Mouse (Mus musculus) embryonic facial prominence, embryonic 15.5 days (tissue): Measurements from ENCODE around the gene Rora. TPM values are rescaled to one million over a fixed set of nuclear protein-coding genes. Genes with fewer than 3 reads are reported as not detected.

Source experiments
- ATAC-seq: fragments of 200-750 bp; cut with Nextera tagmentation; 2 replicates; pipeline ENCODE4 v1.8.0; 2017; ENCODE audit warnings: low read depth, moderate TSS enrichment; ENCODE audit not compliant: insufficient number of reproducible peaks, low FRiP score, low TSS enrichment
- H3K27ac ChIP-seq: fragments of 300-500 bp; sonication (generic); replicated peaks from 2 replicates; pipeline ENCODE4 v1.5.1; 2015; ENCODE audit warnings: mild to moderate bottlenecking, inconsistent platforms
- H3K27me3 ChIP-seq: fragments of 300-500 bp; sonication (generic); 2 replicates; pipeline ENCODE4 v1.6.1; 2015; ENCODE audit warnings: inconsistent platforms
- H3K36me3 ChIP-seq: fragments of 300-500 bp; sonication (generic); 2 replicates; pipeline ENCODE4 v1.6.1; 2015; ENCODE audit warnings: mild to moderate bottlenecking, inconsistent platforms
- H3K4me1 ChIP-seq: fragments of 300-500 bp; sonication (generic); 2 replicates; pipeline ENCODE4 v1.6.1; 2015; ENCODE audit warnings: inconsistent platforms
- H3K4me2 ChIP-seq: fragments of 300-500 bp; sonication (generic); replicated peaks from 2 replicates; pipeline ENCODE4 v1.6.1; 2015; ENCODE audit warnings: mild to moderate bottlenecking, inconsistent platforms
- H3K4me3 ChIP-seq: fragments of 300-500 bp; sonication (generic); replicated peaks from 2 replicates; pipeline ENCODE4 v1.5.1; 2015; ENCODE audit warnings: mild to moderate bottlenecking, inconsistent platforms
- H3K9ac ChIP-seq: fragments of 300-500 bp; sonication (generic); 2 replicates; pipeline ENCODE4 v1.6.1; 2015; ENCODE audit warnings: inconsistent platforms
- H3K9me3 ChIP-seq: fragments of 300-500 bp; sonication (generic); replicated peaks from 2 replicates; pipeline ENCODE4 v1.6.1; 2016; ENCODE audit warnings: inconsistent platforms
- WGBS: fragments of 180-500 bp; shearing (Covaris S2); methylation state at CpG from one replicate; pipeline ENCODE4 v1.1.7; 2015; 5-methylcytosine and 5-hydroxymethylcytosine counted together
- polyA plus RNA-seq: library from polyadenylated mRNA; unstranded; fragments of >200 nt; fragmentation: Nextera tagmentation; extraction: Ambion mirVana; gene quantifications from 2 replicates; pipeline ENCODE4 v1.2.1, GENCODE M21; 2015

The Rora gene
- polyA plus RNA-seq, 1 experiment from 2014 or later: 27.3 TPM

GRCm38 (mm10) chr9:69303962-69304361 is 650.4 kb downstream of the Rora start:
- H3K27me3 ChIP-seq: no peaks in the 10 kb centered on the region
- no peak overlapping the region for H3K4me3 ChIP-seq
- no peaks in the 10 kb centered on the region for H3K9me3 ChIP-seq
- H3K4me2 ChIP-seq: no peak overlapping the region
- 89% methylated on average over 4 of the region's 4 CpGs for WGBS
- no peak overlapping the region for H3K9ac ChIP-seq
- no peak for ATAC-seq
- H3K27ac ChIP-seq: no peak overlapping the region
- peaks cover 43% of the 10 kb centered on the region for H3K4me1 ChIP-seq
- no peaks in the 10 kb centered on the region for H3K36me3 ChIP-seq

GRCm38 (mm10) chr9:69304492-69304891 is 650.9 kb downstream of the Rora start:
- Histone ChIP-seq H3K36me3 (no peaks in the 10 kb centered on the region), H3K4me3 (no peak overlapping the region), H3K9ac (no peak overlapping the region), H3K9me3 (no peaks in the 10 kb centered on the region), H3K4me2 (no peak overlapping the region), H3K4me1 (peaks cover 43% of the 10 kb centered on the region), H3K27ac (no peak overlapping the region), H3K27me3 (no peaks in the 10 kb centered on the region)
- 44% methylated on average over 10 of the region's 10 CpGs for WGBS
- no peak for ATAC-seq

GRCm38 (mm10) chr9:69304991-69305390 is 651.4 kb downstream of the Rora start:
- ATAC-seq: no peak
- Histone ChIP-seq H3K27me3 (no peaks in the 10 kb centered on the region), H3K4me1 (peaks cover 42% of the 10 kb centered on the region), H3K9me3 (no peaks in the 10 kb centered on the region), H3K27ac (no peak overlapping the region), H3K9ac (no peak overlapping the region), H3K4me2 (no peak overlapping the region), H3K4me3 (no peak overlapping the region), H3K36me3 (no peaks in the 10 kb centered on the region)
- 40% methylated on average over 3 of the region's 3 CpGs for WGBS

GRCm38 (mm10) chr9:69306734-69307528 is 653.3 kb downstream of the Rora start:
- H3K36me3 ChIP-seq: no peaks in the 10 kb centered on the region
- H3K9me3 ChIP-seq: no peaks in the 10 kb centered on the region
- H3K9ac ChIP-seq: no peak overlapping the region
- no peak overlapping the region for H3K4me2 ChIP-seq
- H3K27me3 ChIP-seq: no peaks in the 10 kb centered on the region
- H3K4me3 ChIP-seq: no peak overlapping the region
- ATAC-seq: no peak
- H3K27ac ChIP-seq: no peak overlapping the region
- peaks cover 34% of the 10 kb centered on the region for H3K4me1 ChIP-seq
- WGBS: 87% methylated on average over 9 of the region's 9 CpGs

- no peak for ATAC-seq
- 81% methylated on average over 11 of the region's 11 CpGs for WGBS
Measured at GRCm38 (mm10) chr9:69307974-69308373, 654.4 kb downstream of the Rora start.

GRCm38 (mm10) chr9:69310524-69310923 is 656.9 kb downstream of the Rora start:
- Histone ChIP-seq H3K4me1 (peaks cover 21% of the 10 kb centered on the region), H3K27me3 (no peaks in the 10 kb centered on the region), H3K36me3 (no peaks in the 10 kb centered on the region), H3K27ac (no peak overlapping the region), H3K4me2 (no peak overlapping the region), H3K9me3 (no peaks in the 10 kb centered on the region), H3K9ac (no peak overlapping the region), H3K4me3 (no peak overlapping the region)
- WGBS: 35% methylated on average over 12 of the region's 12 CpGs
- ATAC-seq: no peak

More at GRCm38 (mm10) chr9:69307974-69308373, 654.4 kb downstream of the Rora start:
- Histone ChIP-seq H3K27me3 (no peaks in the 10 kb centered on the region), H3K9me3 (no peaks in the 10 kb centered on the region), H3K4me3 (no peak overlapping the region), H3K27ac (no peak overlapping the region), H3K4me2 (no peak overlapping the region), H3K9ac (no peak overlapping the region), H3K36me3 (no peaks in the 10 kb centered on the region), H3K4me1 (peaks cover 25% of the 10 kb centered on the region)

GRCm38 (mm10) chr9:69313297-69313696 is 659.7 kb downstream of the Rora start:
- Histone ChIP-seq H3K4me3 (no peak overlapping the region), H3K36me3 (no peaks in the 10 kb centered on the region), H3K4me1 (peaks cover 21% of the 10 kb centered on the region), H3K9ac (no peak overlapping the region), H3K27ac (no peak overlapping the region), H3K27me3 (no peaks in the 10 kb centered on the region), H3K9me3 (no peaks in the 10 kb centered on the region), H3K4me2 (no peak overlapping the region)
- WGBS: 69% methylated on average over 3 of the region's 3 CpGs
- no peak for ATAC-seq

- Histone ChIP-seq H3K27me3 (no peaks in the 10 kb centered on the region), H3K4me3 (no peak overlapping the region), H3K4me2 (no peak overlapping the region), H3K36me3 (no peaks in the 10 kb centered on the region), H3K9ac (no peak overlapping the region), H3K9me3 (no peaks in the 10 kb centered on the region), H3K27ac (no peak overlapping the region), H3K4me1 (peaks cover 22% of the 10 kb centered on the region)
- WGBS: 79% methylated on average over 9 of the region's 9 CpGs
- ATAC-seq: no peak
Measured at GRCm38 (mm10) chr9:69314451-69315210, 661.0 kb downstream of the Rora start.

GRCm38 (mm10) chr9:69317527-69318115 is 664.0 kb downstream of the Rora start:
- Histone ChIP-seq H3K9me3 (no peaks in the 10 kb centered on the region), H3K4me3 (no peak overlapping the region), H3K9ac (no peak overlapping the region), H3K4me1 (peaks cover 17% of the 10 kb centered on the region; the same call in 1 of the 2 replicates), H3K36me3 (no peaks in the 10 kb centered on the region), H3K27ac (no peak overlapping the region), H3K4me2 (no peak overlapping the region), H3K27me3 (no peaks in the 10 kb centered on the region)
- 42% methylated on average over 3 of the region's 3 CpGs for WGBS
- no peak for ATAC-seq

GRCm38 (mm10) chr9:69319434-69319833 is 665.8 kb downstream of the Rora start:
- WGBS: 76% methylated on average over 6 of the region's 6 CpGs
- no peak overlapping the region for H3K27ac ChIP-seq
- no peak overlapping the region for H3K9ac ChIP-seq
- no peak overlapping the region for H3K4me2 ChIP-seq
- ATAC-seq: no peak
- H3K4me3 ChIP-seq: no peak overlapping the region
- H3K9me3 ChIP-seq: no peaks in the 10 kb centered on the region
- no peaks in the 10 kb centered on the region for H3K27me3 ChIP-seq
- H3K36me3 ChIP-seq: no peaks in the 10 kb centered on the region
- H3K4me1 ChIP-seq: peaks cover 14% of the 10 kb centered on the region; the same call in 1 of the 2 replicates

GRCm38 (mm10) chr9:69319913-69320634 is 666.5 kb downstream of the Rora start:
- Histone ChIP-seq H3K36me3 (no peaks in the 10 kb centered on the region), H3K4me3 (no peak overlapping the region), H3K27ac (no peak overlapping the region), H3K27me3 (no peaks in the 10 kb centered on the region), H3K9me3 (no peaks in the 10 kb centered on the region), H3K4me1 (peaks cover 8% of the 10 kb centered on the region; the same call in 1 of the 2 replicates), H3K9ac (no peak overlapping the region), H3K4me2 (no peak overlapping the region)
- ATAC-seq: no peak
- WGBS: 68% methylated on average over 10 of the region's 10 CpGs
